Mouse (Mus musculus) liver, embryonic 14.5 days (tissue): ENCODE measurements at regions not wholly inside any gene's neighbourhood (a gene's known extent, or its start where the extent isn't known, plus 50 kb on each side); places are given as distances from the start of the nearest gene placed in this dataset.

Source experiments
- CTCF ChIP-seq: IDR thresholded peaks from 2 replicates; pipeline ENCODE4 v1.5.1; 2016; ENCODE audit warnings: antibody characterized with exemption, low read depth, control low read depth
- EP300 ChIP-seq: IDR thresholded peaks from 2 replicates; pipeline ENCODE4 v1.6.1; 2016; ENCODE audit warnings: antibody characterized with exemption, low read depth

GRCm38 (mm10) chr2:64440961-64441360, 343.1 kb upstream of the Fign start:
- no peak for TF ChIP-seq CTCF
- no peak for TF ChIP-seq EP300
